Mouse (Mus musculus) lung, adult 2 months (tissue): Measurements from ENCODE around the gene Zfhx3. TPM values are rescaled to one million over a fixed set of nuclear protein-coding genes. Genes with fewer than 3 reads are reported as not detected.
A peak's percentile ranks its signal among the peaks of the same experiment; 100 is the strongest.

Experiments used
- DNase-seq: peaks from one replicate; pipeline ENCODE4 v3.0.0; 2022
- H3K4me1 ChIP-seq: fragments of 200-500 bp; 2 replicates; pipeline ENCODE4 v1.6.1; 2011; ENCODE audit warnings: low read length; ENCODE audit not compliant: control insufficient read depth, insufficient read depth
- H3K4me3 ChIP-seq: fragments of 200-500 bp; replicated peaks from 2 replicates; pipeline ENCODE3; 2011; ENCODE audit warnings: low read depth, mild to moderate bottlenecking, control low read depth, low read length; ENCODE audit errors: extremely low read depth
- CTCF ChIP-seq: fragments of 200-500 bp; IDR thresholded peaks from 2 replicates; pipeline ENCODE4 v1.5.1; 2011; ENCODE audit warnings: mild to moderate bottlenecking, low read length, control low read depth; ENCODE audit not compliant: insufficient read depth
- POLR2A ChIP-seq: fragments of 200-500 bp; IDR thresholded peaks from 2 replicates; pipeline ENCODE4 v1.6.1; 2011; ENCODE audit warnings: low read depth, mild to moderate bottlenecking, control low read depth, low read length, borderline replicate concordance; ENCODE audit errors: extremely low read depth
- WGBS: fragments of 180-500 bp; shearing (Covaris S2); methylation state at CpG from one replicate; pipeline ENCODE4 v1.1.7; 2018; 5-methylcytosine and 5-hydroxymethylcytosine counted together
- polyA plus RNA-seq: library from polyadenylated mRNA; depleted of rRNA; stranded (reverse); fragments of >200 nt; gene quantifications from 2 replicates; pipeline ENCODE4 v1.2.3, GENCODE M21; 2012

Gene Zfhx3
- polyA plus RNA-seq, 1 experiment: 8.0 TPM

DNA sequence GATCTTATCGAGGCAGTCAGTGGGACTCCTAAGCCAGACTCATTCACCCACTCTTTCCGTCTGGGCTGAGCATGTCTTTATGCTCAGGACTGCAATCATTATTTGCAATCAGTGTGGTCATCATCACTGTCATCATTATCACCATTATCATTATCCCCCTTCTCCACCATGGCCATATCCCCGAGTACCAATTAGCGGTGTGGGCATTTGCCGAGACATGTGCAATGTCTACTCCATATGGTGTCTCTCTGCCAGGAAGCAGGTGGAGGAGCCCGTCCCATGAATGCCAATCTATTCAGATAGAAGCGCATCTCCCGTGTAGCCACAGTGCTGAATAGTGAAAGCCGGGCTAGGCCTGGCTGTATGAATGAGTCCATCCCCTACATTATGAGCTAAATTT, 747.2 kb downstream of the Zfhx3 start:
- TF ChIP-seq POLR2A (no peak), CTCF (no peak)
- no peak for DNase-seq
- WGBS: 97% methylated on average over 9 of the region's 9 CpGs

DNA sequence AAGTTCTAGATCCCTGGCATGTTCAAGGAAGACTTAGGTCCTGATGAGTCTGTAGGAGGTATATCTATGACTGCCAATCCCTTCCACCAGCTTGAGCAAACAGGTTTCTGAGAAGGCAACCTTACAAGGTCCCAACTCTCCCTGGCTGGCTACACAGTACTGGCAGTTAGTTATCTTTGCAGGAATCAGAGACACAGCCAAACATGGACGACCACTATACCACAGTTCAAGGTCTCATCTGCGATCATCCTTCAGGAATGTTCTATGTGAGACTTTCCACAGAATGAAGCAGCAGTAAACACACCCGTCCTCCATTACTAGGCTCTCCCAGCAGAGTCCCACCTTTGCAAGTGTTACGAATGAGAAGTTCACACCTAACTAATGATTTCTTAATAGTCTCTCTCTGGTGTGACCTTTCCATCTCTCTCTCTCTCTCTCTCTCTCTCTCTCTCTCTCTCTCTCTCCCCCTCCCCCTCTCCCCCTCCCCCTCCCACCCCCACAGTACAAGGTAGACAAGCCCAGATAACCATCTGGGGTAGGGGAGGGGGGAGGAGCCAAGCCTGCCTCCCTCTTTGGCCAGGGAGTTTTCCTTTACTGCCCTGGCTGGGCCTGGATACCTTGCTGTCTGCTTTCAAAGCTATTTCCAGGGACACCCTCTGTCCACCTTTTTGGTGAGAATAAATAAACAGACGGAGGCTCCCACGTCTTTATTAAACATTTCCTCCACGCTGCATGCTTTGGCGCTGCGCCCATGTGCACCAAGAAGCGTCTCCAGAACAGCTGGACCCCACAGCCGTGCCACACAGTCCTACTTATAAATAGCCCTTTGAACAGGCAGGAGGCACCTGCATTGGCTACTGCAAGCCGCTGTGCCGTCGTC, 748.4 kb downstream of the Zfhx3 start:
- H3K4me3 ChIP-seq: no peak overlapping the region
- 28% methylated on average over 14 of the region's 14 CpGs for WGBS
- TF ChIP-seq POLR2A (no peak), CTCF (no peak)
- H3K4me1 ChIP-seq: peaks cover 12% of the 10 kb centered on the region
- no peak for DNase-seq

More for the DNA sequence above, 747.2 kb downstream of the Zfhx3 start:
- Histone ChIP-seq H3K4me1 (peaks cover 9% of the 10 kb centered on the region), H3K4me3 (no peak overlapping the region)

DNA sequence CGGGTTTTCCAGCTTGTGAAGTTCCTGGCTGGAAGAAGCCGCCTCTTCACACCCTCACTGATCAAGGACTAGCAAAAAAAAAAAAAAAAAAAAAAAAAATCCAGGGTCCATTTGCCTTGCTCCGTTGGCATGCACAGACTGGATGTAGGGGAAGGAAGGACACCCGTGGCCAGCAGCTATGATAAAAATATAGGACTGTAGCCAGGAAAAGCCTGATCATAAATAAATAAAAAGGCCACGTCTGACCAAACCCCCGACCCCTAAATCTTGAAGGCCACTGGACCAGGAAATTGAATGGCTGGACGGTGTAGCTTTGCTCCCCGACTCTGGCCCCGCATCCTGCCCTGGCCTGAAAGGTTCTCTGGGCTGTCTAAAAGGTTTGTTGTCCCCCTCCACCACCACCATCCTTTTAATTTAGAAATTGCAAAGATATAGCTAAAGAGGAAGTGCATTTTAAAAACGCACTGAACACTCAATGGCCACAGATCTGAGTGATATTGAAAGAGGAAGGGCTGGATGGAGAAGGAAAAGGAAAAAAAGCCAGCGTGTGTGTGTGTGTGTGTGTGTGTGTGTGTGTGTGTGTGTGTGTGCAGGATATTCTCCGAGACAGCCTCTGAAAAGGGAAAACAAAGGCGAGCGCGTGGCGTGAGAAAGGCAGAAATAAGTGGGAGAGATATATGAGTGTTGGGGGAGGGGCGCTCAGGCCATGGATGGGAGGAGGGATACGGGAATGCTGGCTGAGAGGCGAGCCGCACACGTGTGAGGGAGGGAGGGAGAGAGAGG, 749.2 kb downstream of the Zfhx3 start:
- WGBS: 4% methylated on average over 20 of the region's 21 CpGs
- peaks cover 14% of the 10 kb centered on the region for H3K4me1 ChIP-seq
- no peak for DNase-seq
- no peak for TF ChIP-seq POLR2A
- TF ChIP-seq CTCF: no peak
- peak overlapping the region; percentile 41 for H3K4me3 ChIP-seq

DNA sequence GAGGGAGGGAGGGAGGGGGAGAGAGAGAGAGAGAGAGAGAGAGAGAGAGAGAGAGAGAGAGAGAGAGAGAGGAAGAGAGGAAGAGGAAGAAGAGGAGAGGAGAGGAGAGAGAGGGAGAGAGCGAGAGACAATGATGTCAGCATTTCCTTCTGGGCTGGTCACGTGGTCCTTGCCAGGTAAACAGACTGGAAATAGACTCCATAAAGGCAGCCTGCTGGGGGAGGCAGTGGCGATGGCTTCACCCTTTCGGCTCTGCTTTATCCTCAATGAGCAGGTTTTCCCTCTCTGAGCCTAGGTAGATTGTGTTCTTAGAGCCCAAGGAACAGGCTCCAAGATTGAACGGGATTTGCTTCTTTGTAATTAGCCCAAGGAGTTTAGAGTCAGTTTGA, 749.8 kb downstream of the Zfhx3 start:
- WGBS: 7% methylated on average over 5 of the region's 5 CpGs
- no peak for TF ChIP-seq POLR2A
- no peak for TF ChIP-seq CTCF
- DNase-seq: no peak
- H3K4me1 ChIP-seq: peaks cover 15% of the 10 kb centered on the region
- peak overlapping the region; percentile 41 for H3K4me3 ChIP-seq

DNA sequence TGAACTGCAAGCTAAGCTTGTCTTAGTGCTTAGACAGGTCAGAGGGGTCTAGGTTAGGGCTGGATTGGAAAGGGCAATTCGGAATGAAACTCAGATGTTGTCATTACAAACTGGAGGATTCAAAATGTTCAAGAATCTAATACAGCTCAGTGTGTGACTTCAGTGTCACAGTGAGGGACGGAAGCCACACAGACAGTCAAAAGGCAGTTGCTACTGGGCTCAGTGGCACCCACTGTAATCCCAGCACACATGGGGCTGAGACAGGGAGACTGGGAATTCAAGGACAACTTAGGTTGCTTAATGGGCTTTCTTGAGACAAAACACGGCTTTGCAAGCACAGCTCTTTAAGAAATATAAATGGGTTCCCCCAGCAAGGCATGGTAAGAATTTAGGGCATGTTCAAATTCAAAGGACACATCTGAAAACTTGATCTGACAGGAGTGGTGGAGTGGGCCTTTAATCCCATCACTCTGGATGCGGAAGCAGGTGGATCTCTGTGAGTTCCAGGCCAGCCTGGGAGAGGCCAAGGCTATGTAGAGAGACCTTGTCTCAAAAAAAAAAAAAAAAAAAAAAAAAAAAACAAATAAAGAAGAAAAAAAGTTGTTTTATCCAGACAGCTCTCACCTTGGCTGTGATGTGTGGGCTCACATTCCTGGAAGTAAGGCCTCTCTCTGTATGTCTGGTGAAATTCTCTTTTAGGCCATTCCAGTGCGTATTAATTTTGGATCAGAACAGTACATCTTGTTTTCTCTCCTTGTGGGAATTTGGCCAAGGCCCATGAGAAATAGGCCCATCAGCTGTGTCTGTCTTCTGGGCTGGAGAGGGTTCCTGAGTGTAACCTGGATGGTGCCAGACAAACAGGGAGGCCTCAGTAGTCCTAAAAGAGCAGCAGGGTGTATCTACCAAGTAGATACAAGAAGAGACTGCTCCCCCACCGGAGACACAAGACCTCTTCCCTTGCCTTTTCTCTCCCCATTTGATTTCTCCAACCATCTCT, 750.5 kb downstream of the Zfhx3 start:
- DNase-seq: no peak

DNA sequence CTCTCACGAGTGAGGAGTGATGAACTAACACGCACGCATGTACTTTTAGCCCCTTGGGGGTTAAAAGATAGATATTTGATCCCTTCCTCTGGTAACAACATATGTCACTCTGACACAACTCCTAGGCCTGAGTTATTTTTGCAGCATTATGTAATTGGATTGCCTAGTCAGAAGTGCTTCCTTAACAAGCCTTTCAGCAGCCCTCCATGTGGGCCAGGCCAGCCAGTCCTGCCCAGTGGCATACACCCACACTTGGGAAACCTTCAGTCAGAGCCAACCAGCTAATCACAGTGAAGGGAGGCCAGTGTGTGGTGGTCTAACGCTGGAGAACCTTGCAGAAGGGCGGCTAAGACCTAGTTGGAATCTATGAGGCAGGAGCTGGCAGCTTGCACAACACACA, 751.4 kb downstream of the Zfhx3 start:
- Histone ChIP-seq H3K4me3 (no peak overlapping the region), H3K4me1 (peaks cover 18% of the 10 kb centered on the region)
- no peak for DNase-seq
- WGBS: 83% methylated on average over 5 of the region's 5 CpGs
- TF ChIP-seq CTCF: no peak
- no peak for TF ChIP-seq POLR2A

More for the DNA sequence above, 750.5 kb downstream of the Zfhx3 start:
- no peak for TF ChIP-seq POLR2A
- no peak for TF ChIP-seq CTCF
- no peak overlapping the region for H3K4me3 ChIP-seq
- H3K4me1 ChIP-seq: peaks cover 18% of the 10 kb centered on the region
- WGBS: 78% methylated on average over 6 of the region's 6 CpGs

DNA sequence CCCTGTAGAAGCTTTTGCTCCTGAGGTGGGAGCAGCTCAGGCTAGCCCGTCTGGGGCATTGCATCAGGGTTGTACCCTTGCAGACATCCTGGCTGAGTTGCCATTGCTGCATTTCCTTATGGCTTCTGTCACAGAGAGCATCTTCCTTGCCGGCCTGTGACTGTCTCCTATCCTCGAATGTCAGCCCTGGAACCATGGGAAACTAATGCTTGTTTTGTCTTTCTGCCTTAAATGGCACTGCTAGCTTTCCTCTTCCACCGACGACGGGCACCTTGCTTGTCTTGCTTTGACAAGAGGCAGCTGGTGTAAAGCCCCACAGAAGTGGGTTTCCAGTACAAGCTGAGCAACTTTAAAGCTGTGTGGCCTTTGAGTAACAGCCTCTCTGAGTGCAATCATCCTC, 752.1 kb downstream of the Zfhx3 start:
- peaks cover 18% of the 10 kb centered on the region for H3K4me1 ChIP-seq
- no peak overlapping the region for H3K4me3 ChIP-seq
- DNase-seq: no peak
- no peak for TF ChIP-seq POLR2A
- TF ChIP-seq CTCF: no peak
- WGBS: 71% methylated on average over 6 of the region's 6 CpGs

DNA sequence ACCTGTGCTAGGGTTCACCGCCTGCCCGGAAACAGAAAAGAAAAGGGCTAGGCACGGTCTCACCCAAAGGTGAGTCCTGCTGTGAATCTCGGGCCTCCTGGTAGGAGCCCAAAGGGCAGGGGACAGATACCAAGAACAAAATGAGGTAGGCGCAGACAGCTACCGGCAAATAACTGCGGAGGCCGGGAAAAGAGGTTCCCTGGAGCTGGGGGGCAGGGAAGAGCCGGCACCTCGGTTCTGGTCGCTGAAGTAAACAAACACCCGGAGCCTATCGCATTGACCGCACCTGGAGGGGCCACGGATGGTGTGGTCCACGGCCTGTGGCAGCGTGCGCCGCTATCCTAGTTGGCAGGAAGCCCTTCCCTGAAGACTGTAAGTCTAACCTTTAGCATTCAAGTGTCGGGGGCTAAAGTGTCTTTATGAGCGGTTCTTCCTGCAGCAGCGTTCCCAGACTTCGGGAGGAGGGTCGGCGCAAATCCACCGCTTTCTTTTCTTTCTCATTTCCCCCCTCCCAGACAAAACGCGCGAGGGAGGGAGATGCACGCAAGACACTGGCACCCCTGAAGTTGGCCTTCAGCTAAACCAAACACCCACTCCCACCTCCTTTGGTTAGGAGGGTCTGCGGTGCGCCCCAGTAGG, 752.9 kb downstream of the Zfhx3 start:
- TF ChIP-seq CTCF (no peak), POLR2A (no peak)
- Histone ChIP-seq H3K4me1 (peaks cover 18% of the 10 kb centered on the region), H3K4me3 (peak overlapping the region; percentile 33)
- DNase-seq: no peak
- WGBS: 31% methylated on average over 32 of the region's 32 CpGs
